Mouse (Mus musculus) thymus, adult 2 months (tissue): Measurements from ENCODE around the gene 1500009L16Rik.

Experiments used
- CTCF ChIP-seq: fragments of 200-500 bp; IDR thresholded peaks from 2 replicates; pipeline ENCODE4 v1.5.1; 2012; ENCODE audit warnings: mild to moderate bottlenecking, control low read depth, low read length, moderate library complexity, borderline replicate concordance; ENCODE audit not compliant: control insufficient read depth, poor library complexity, insufficient read depth; ENCODE audit errors: extremely low read depth
- POLR2A ChIP-seq: fragments of 200-500 bp; IDR thresholded peaks from 2 replicates; pipeline ENCODE4 v1.6.1; 2012; ENCODE audit warnings: mild to moderate bottlenecking, low read length, control low read depth, moderate library complexity; ENCODE audit not compliant: control insufficient read depth, poor library complexity, insufficient read depth; ENCODE audit errors: extremely low read depth

GRCm38 (mm10) chr10:83696226-83696625 is 26.4 kb upstream of the 1500009L16Rik start:
- TF ChIP-seq CTCF (no peak), POLR2A (no peak)
